Mouse (Mus musculus): ENCODE results near the gene Epb41l4b.

The Epb41l4b gene

DNA sequence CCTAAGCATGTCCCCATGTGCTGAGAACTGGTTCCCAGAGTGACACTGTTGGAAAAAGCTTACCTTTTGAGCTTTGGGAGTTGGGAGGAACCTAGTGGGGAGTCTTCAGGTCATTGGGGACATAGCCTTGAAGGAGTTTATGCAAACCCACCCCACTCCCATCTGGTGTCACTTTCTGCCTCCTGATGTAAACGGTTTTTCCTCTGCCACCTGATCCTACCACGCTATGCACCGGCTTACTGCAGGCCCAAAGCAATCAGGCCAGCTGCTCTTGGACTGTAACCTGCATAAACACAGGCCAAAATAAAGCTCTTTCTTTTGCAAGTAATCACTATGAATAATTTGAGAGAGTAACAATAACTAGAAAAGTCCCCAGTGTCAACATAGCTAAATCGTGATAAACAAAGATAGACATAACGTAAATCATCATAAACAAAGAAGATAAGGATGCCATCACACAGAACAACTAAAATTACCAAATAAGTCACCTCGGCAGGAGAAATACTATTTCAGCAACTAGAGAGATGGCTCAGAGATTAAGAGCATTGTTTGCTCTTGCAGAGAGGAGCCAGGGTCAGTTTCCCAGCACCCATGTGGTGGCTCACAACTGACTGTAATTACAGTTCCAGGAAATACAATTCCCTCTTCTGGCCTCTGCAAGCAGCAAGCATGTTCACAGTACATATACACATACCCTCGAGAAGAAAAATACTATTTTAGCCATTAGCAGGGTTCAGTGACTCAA, 29.6 kb downstream of the Epb41l4b start:
- DNase-seq: no peak

- DNase-seq: no peak
Measured at GRCm38 (mm10) chr4:57111992-57112540, 31.2 kb downstream of the Epb41l4b start.

DNA sequence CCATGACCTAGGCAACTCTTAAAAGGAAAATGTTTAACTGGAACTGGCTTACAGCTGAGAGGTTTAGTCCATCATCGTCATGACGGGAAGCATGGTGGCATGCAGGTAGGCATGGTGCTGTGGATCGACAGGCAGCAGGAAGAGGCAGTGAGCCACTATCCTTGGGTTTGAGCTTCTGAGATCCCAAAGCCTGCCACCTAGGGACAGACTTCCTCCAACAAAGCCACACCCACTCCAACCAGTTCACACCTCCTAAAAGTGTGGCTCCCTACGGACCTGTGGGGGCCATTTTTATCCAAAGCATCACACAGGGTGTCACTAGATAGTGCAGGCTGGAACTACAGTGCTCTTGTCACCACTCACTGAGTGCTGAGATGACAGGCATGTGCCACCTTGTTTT, 31.8 kb downstream of the Epb41l4b start:
- DNase-seq: no peak

DNA sequence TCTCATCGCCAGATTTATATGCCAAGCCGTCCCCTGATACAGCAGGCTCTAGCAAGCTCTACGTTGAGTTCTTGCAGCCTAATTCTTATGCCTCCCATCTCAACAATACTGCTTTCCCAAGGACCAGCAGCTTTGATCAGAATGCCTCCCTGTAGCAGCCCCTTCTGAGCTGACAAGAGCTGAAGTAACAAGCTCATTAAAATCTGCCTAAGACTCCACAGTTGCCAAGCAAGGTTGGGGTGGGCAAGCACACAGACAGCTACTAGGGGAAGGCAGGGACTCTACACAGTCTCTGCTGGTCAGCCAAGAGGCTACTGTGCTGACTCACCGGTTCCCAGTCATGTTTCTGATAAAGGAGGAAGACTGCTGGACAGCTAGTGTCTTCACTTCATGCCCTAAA, 33.7 kb downstream of the Epb41l4b start:
- DNase-seq: no peak

- no peak for DNase-seq
Measured at GRCm38 (mm10) chr4:57105339-57105738, 37.9 kb downstream of the Epb41l4b start.

DNA sequence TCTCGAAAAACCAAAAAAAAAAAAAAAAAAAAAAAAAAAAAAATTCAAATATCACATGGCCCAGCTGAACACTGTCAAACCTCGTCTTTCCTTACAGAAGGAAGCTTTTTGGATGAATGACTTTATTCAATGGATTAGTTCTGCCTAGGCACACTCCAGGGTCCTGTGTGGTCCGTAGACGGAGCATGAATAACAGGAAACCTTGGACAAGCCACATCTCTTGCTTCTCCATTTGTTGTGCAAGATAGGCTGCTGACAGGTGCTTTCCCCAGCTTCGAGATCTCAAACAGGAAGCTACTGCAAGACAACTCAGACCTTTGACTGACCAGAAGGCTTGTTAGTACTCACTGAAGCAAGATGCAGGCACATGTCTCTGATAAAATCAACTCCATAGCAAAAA, 39.4 kb downstream of the Epb41l4b start:
- DNase-seq: no peak

GRCm38 (mm10) chr4:57101095-57101494, 42.1 kb downstream of the Epb41l4b start:
- DNase-seq: no peak

DNA sequence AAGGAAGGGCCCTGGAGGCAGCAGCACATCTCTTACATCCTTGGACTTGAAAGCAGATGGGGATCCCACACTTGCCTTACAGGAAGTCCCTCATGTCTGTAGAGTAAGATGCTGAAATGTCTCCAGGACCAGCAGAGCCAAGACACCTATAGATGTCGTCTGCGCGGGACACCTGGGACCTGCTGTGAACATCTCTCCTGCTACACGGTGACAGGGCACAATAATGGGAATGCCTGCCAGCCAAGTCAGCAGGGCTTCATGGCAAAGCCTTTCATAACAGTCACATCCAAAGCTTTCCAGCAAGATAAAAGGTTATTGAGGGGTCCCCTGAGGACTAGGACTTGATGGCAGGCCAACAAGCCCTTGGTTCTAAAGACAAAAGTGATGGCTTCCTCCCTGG, 45.8 kb downstream of the Epb41l4b start:
- no peak for DNase-seq

DNA sequence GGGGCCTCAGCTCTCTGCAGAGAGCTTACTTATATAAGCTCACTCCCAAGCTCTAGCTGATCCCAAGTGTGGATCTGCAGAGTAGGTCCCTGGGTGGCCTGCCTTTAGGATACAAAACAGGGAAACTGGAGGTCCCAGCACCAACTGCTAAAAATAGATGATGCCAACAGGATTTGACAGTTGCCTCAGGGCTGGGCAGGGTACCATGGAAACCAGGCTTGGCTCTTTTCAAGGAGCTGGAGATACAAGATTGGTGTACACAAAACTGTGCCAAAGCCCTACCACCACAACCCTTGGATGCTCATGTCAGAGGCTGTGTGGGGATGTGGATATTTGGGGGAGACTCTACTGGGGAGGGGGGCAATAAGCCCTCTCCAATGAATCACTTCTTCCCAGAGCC, 47.7 kb downstream of the Epb41l4b start:
- no peak for DNase-seq

DNA sequence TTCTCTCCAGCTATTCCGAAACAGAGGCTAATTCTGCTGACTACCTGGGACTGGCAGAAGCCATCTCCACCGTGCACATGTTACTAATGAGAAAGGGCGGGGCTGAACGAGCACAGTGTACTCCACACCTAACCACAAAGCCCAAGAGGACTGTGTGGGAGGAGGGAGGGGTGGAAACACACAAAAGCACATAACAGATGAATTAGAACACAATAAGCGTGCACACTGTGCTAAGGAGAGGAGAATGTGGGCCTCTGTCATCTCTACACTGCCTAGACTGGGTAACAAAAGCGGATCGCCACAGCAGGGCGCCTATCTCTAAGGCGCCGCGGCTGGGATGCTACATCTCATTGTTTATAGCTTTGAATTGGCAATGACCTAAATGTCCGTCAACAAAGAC, 51.9 kb downstream of the Epb41l4b start:
- peak; percentile 10 for DNase-seq

DNA sequence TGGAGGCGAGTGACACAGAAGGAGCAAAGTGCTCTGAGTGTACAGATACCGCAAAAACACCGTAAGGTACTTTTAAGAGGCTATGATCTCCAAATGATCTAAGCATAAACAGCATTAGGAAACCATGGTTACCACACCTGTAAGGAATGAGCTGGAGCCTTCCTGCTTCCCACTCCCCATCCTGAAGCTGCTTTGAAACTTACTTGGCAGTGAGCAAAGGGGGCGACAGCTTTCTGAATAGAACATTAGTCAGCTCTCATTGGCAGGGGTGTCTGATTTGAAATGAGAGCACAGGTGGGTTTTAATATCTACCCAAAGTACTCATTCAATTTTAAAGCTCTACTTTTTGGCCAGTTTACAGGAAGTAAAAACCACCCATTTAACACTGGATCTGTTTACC, 54.9 kb downstream of the Epb41l4b start:
- DNase-seq: no peak

GRCm38 (mm10) chr4:57085750-57086400, 57.4 kb downstream of the Epb41l4b start:
- DNase-seq: peak; percentile 19

GRCm38 (mm10) chr4:57083653-57084052, 59.6 kb downstream of the Epb41l4b start:
- no peak for DNase-seq

DNA sequence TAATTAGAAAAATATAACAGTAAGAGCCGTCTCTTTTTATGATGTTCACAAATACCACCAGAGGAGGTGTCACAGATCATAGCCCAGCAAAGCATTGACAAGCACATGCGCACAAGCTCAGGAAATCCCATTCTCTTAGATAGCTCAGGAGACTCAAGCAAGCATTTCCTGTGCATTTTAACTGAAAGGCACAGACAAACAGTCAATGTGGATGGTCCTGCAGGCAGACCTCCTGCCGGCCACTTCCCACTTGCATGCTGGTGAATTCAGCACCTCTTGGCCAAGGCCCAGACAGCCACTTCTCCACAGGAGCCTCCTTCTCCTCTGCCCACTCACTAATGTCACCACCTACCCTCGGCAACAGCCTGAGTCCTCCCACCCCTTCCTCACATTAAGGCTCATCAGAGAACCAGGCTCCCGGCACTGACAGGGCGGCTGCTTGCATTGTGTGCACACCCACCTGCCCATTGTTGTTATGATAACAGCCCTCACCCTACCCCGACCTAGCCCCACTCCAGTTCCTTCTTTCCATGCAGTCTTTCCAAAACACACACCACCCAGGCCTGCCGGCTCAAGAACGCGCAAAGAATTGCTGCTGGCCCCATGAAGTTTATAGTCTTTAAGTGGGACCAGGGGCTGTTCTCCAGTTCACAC, 60.3 kb downstream of the Epb41l4b start:
- no peak for DNase-seq

DNA sequence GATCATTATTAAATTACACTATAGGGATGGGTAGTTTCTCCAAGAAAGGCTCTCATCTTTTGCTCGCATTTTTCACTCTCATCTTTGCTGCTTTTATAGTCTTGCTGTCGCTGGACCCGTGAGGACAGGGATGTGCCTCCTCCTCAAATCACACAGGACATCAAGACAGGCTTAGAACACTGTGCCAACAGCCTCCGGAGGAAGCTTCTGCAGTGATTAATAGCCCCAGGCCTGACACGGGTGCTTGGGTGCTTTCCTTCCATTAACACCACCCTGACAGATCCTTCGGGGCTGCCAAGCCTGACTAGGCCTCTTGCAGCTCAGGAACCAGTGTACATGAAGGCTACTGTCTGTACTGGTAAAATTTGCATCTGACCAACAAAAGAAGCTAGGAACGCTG, 61.8 kb downstream of the Epb41l4b start:
- DNase-seq: peak; percentile 18

DNA sequence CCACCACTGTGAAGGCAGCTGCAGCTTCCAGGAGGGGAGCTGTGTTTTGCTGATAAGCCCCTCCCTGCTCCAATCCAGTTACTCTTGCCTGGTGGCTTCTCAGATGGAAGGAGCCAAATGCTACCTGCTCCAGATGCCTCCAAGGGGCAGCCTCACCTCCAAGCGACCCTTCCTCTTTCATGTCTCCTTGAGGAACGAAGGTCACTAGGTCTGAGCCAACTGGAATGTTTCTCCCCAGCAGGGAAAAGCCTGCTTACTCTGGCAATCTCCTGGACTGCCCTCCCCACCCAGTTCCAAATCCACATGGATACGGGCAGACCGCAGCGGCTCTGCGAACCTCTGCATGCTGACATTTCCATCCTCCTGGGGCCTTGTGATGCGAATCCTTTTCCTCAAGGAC, 69.4 kb downstream of the Epb41l4b start:
- no peak for DNase-seq

- no peak for DNase-seq
Measured at GRCm38 (mm10) chr4:57073174-57073573, 70.1 kb downstream of the Epb41l4b start.

GRCm38 (mm10) chr4:57070640-57071039, 72.6 kb downstream of the Epb41l4b start:
- no peak for DNase-seq

- DNase-seq: no peak
Measured at GRCm38 (mm10) chr4:57068397-57068796, 74.8 kb downstream of the Epb41l4b start.

DNA sequence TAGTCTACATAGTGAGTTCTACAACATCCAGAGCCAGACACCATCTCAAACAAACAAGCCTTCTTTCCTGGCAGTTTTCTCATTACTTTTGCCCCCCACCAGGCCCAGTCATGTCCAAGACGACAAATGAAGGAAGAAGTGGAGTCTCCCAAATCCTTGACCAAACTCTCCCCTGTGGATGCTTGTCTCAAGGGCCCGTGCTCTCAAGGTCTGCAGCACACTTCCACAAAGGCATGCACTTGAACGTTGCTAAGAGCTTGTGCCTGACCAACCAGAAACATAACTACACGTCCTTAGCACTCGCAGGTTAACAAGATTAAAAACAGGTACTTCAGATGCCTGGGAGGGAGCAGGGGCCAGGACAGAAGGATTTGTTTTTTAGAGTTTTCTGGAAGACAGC, 75.4 kb downstream of the Epb41l4b start:
- peak; percentile 54 for DNase-seq

GRCm38 (mm10) chr4:57066936-57067335, 76.3 kb downstream of the Epb41l4b start:
- DNase-seq: no peak

GRCm38 (mm10) chr4:57065273-57065672, 78.0 kb downstream of the Epb41l4b start:
- DNase-seq: peak; percentile 88

DNA sequence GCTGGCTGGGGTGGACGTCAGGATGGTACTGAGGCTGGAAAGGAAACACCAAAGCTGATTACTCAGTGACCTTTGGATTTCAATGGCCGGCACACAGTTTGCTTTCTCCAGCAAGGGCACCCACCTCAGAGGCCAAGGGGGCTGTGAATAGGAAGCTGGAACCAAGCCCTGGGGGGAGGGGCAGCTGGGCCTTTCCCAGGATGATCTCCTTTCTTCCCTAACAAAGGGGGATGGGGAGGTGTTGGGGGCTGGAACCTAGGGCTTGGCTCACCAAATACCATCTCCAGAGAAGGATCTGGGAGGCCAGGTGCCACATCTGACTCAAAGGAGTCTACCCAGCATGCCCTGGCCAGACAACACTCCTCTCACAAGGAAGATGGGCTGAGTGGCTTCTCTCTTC, 78.4 kb downstream of the Epb41l4b start:
- no peak for DNase-seq

DNA sequence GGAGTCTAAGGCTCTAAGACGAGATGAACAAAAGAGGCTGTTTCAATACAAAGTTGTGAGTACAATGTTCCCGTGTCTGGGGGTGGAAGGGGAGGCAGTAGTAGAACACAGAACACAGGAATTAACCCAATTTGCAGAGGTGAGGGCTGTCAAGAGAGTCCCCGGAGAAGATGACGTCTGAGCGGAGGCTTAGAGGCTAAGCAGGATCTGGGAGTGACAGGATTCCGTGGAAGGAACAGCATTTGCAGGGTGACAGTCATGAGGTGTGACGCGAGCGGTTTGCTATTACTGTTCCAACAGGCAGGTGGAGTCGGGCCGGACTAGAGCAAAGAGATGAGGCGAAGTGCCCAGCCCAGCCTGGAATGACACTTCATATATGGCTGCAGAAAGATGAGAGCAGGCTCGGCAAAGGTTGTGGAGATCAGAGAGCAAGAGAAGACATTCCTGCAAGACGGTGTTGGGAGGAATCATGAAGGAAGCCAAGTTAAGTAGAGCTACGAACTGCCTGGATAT, 82.9 kb downstream of the Epb41l4b start:
- no peak for DNase-seq

Data from lung, postnatal 10 days (tissue).